Mouse (Mus musculus) intestine, embryonic 16.5 days (tissue): ENCODE data around the gene Diras1. TPM values are rescaled to one million over a fixed set of nuclear protein-coding genes. Genes with fewer than 3 reads are reported as not detected.

Source experiments
- ATAC-seq: fragments of 200-750 bp; cut with Nextera tagmentation; 2 replicates; pipeline ENCODE4 v1.8.0; 2017; ENCODE audit warnings: moderate TSS enrichment, moderate library complexity
- H3K27ac ChIP-seq: fragments of 300-500 bp; sonication (generic); 2 replicates; pipeline ENCODE4 v1.5.1; 2014; ENCODE audit warnings: mild to moderate bottlenecking, low read length
- H3K27me3 ChIP-seq: fragments of 300-500 bp; sonication (generic); replicated peaks from 2 replicates; pipeline ENCODE4 v1.6.1; 2014; ENCODE audit warnings: low read length, control low read depth, mixed read lengths; ENCODE audit not compliant: control insufficient read depth, insufficient read depth
- H3K36me3 ChIP-seq: fragments of 300-500 bp; sonication (generic); 2 replicates; pipeline ENCODE4 v1.6.1; 2014; ENCODE audit warnings: low read length, control low read depth; ENCODE audit not compliant: control insufficient read depth, insufficient read depth
- H3K4me1 ChIP-seq: fragments of 300-500 bp; sonication (generic); 2 replicates; pipeline ENCODE4 v1.6.1; 2014; ENCODE audit warnings: low read length, control low read depth, mixed read lengths; ENCODE audit not compliant: control insufficient read depth, insufficient read depth
- H3K4me2 ChIP-seq: fragments of 300-500 bp; sonication (generic); 2 replicates; pipeline ENCODE4 v1.6.1; 2014; ENCODE audit warnings: low read depth, low read length, control low read depth
- H3K4me3 ChIP-seq: fragments of 300-500 bp; sonication (generic); 2 replicates; pipeline ENCODE4 v1.5.1; 2014; ENCODE audit warnings: mild to moderate bottlenecking, low read length
- H3K9ac ChIP-seq: fragments of 300-500 bp; sonication (generic); 2 replicates; pipeline ENCODE4 v1.6.1; 2014; ENCODE audit warnings: low read depth, low read length
- H3K9me3 ChIP-seq: fragments of 300-500 bp; sonication (generic); 2 replicates; pipeline ENCODE4 v1.6.1; 2016; ENCODE audit warnings: low read length, control low read depth; ENCODE audit not compliant: control insufficient read depth
- WGBS: fragments of 180-500 bp; shearing (Covaris S2); extraction: QIAGEN DNeasy Blood & Tissue Kit; methylation state at CpG from one replicate; pipeline ENCODE4 v1.1.7; 2014; 5-methylcytosine and 5-hydroxymethylcytosine counted together
- polyA plus RNA-seq: library from polyadenylated mRNA; unstranded; fragments of >200 nt; fragmentation: Nextera tagmentation; extraction: Ambion mirVana; gene quantifications from 2 replicates; pipeline ENCODE4 v1.2.1, GENCODE M21; 2015

Gene Diras1
- polyA plus RNA-seq, 1 experiment from 2014 or later = 0.92 TPM

GRCm38 (mm10) chr10:80986754-80987153 is 38.7 kb downstream of the Diras1 start:
- Histone ChIP-seq H3K9ac (0 out of 2 replicates have a peak overlapping the region, but pooled peaks have one; percentile 14), H3K36me3 (no peaks in the 10 kb centered on the region), H3K4me1 (peaks cover 27% of the 10 kb centered on the region), H3K4me3 (no peak overlapping the region), H3K27ac (peak overlapping the region; percentile 33; the same call in 1 of the 2 replicates), H3K9me3 (no peaks in the 10 kb centered on the region), H3K4me2 (no peak overlapping the region), H3K27me3 (0 out of 2 replicates have a peak, but pooled peaks cover 4% of the 10 kb centered on the region)
- WGBS = 69% methylated on average over 6 of the region's 6 CpGs
- no peak for ATAC-seq

- no peaks in the 10 kb centered on the region for H3K36me3 ChIP-seq
- WGBS = 33% methylated on average over 13 of the region's 13 CpGs
- H3K9me3 ChIP-seq = no peaks in the 10 kb centered on the region
- H3K27me3 ChIP-seq = 0 out of 2 replicates have a peak, but pooled peaks cover 4% of the 10 kb centered on the region
- H3K4me2 ChIP-seq = peak overlapping the region; percentile 79
- ATAC-seq = no peak
- peaks cover 27% of the 10 kb centered on the region for H3K4me1 ChIP-seq
- peak overlapping the region; percentile 44 for H3K4me3 ChIP-seq
- no peak overlapping the region for H3K27ac ChIP-seq
- H3K9ac ChIP-seq = peak overlapping the region; percentile 67
Observed at GRCm38 (mm10) chr10:80985970-80986701, 39.3 kb downstream of the Diras1 start.

GRCm38 (mm10) chr10:80985241-80985969 is 40.1 kb downstream of the Diras1 start:
- H3K36me3 ChIP-seq = no peaks in the 10 kb centered on the region
- peak overlapping the region; percentile 44 for H3K4me3 ChIP-seq
- peak; percentile 18 for ATAC-seq
- peak overlapping the region; percentile 79 for H3K4me2 ChIP-seq
- H3K4me1 ChIP-seq = peaks cover 27% of the 10 kb centered on the region
- peak overlapping the region; percentile 67 for H3K9ac ChIP-seq
- 0 out of 2 replicates have a peak, but pooled peaks cover 4% of the 10 kb centered on the region for H3K27me3 ChIP-seq
- no peak overlapping the region for H3K27ac ChIP-seq
- H3K9me3 ChIP-seq = no peaks in the 10 kb centered on the region
- WGBS = 10% methylated on average over 37 of the region's 37 CpGs

- WGBS = 89% methylated on average over 12 of the region's 12 CpGs
- H3K4me1 ChIP-seq = peaks cover 27% of the 10 kb centered on the region
- ATAC-seq = no peak
- H3K27me3 ChIP-seq = 0 out of 2 replicates have a peak, but pooled peaks cover 4% of the 10 kb centered on the region
- no peaks in the 10 kb centered on the region for H3K9me3 ChIP-seq
- no peak overlapping the region for H3K27ac ChIP-seq
- H3K36me3 ChIP-seq = no peaks in the 10 kb centered on the region
- H3K9ac ChIP-seq = no peak overlapping the region
- H3K4me2 ChIP-seq = no peak overlapping the region
- H3K4me3 ChIP-seq = no peak overlapping the region
Observed at GRCm38 (mm10) chr10:80984223-80984622, 41.2 kb downstream of the Diras1 start.

GRCm38 (mm10) chr10:80982381-80982780 is 43.1 kb downstream of the Diras1 start:
- Histone ChIP-seq H3K27me3 (0 out of 2 replicates have a peak, but pooled peaks cover 4% of the 10 kb centered on the region), H3K9me3 (no peaks in the 10 kb centered on the region), H3K36me3 (no peaks in the 10 kb centered on the region), H3K4me2 (peak overlapping the region; percentile 32; the same call in 1 of the 2 replicates), H3K4me1 (peaks cover 22% of the 10 kb centered on the region), H3K4me3 (no peak overlapping the region), H3K9ac (0 out of 2 replicates have a peak overlapping the region, but pooled peaks have one; percentile 24), H3K27ac (no peak overlapping the region)
- 44% methylated on average over 4 of the region's 4 CpGs for WGBS
- peak; percentile 68 for ATAC-seq

- Histone ChIP-seq H3K9me3 (no peaks in the 10 kb centered on the region), H3K4me3 (no peak overlapping the region), H3K4me2 (no peak overlapping the region), H3K27me3 (0 out of 2 replicates have a peak, but pooled peaks cover 4% of the 10 kb centered on the region), H3K9ac (no peak overlapping the region), H3K4me1 (peaks cover 17% of the 10 kb centered on the region), H3K36me3 (no peaks in the 10 kb centered on the region), H3K27ac (no peak overlapping the region)
- 60% methylated on average over 7 of the region's 7 CpGs for WGBS
- ATAC-seq = no peak
Observed at GRCm38 (mm10) chr10:80981564-80982112, 43.8 kb downstream of the Diras1 start.

GRCm38 (mm10) chr10:80975478-80975877 is 50.0 kb downstream of the Diras1 start:
- Histone ChIP-seq H3K27ac (peak overlapping the region; percentile 80), H3K4me2 (no peak overlapping the region), H3K4me3 (no peak overlapping the region), H3K9me3 (peaks cover 2% of the 10 kb centered on the region; the same call in 1 of the 2 replicates), H3K27me3 (no peaks in the 10 kb centered on the region), H3K9ac (no peak overlapping the region), H3K4me1 (peaks cover 28% of the 10 kb centered on the region), H3K36me3 (no peaks in the 10 kb centered on the region)
- 56% methylated on average over 11 of the region's 11 CpGs for WGBS
- ATAC-seq = peak; percentile 82

GRCm38 (mm10) chr10:80973722-80974121 is 51.7 kb downstream of the Diras1 start:
- Histone ChIP-seq H3K27ac (no peak overlapping the region), H3K27me3 (no peaks in the 10 kb centered on the region), H3K4me1 (peaks cover 28% of the 10 kb centered on the region), H3K9ac (no peak overlapping the region), H3K36me3 (no peaks in the 10 kb centered on the region), H3K9me3 (peaks cover 2% of the 10 kb centered on the region; the same call in 1 of the 2 replicates), H3K4me2 (no peak overlapping the region), H3K4me3 (no peak overlapping the region)
- WGBS = 70% methylated on average over 1 of the region's 1 CpGs
- no peak for ATAC-seq
